Mouse (Mus musculus) liver, adult 2 months (tissue): Measurements from ENCODE around the gene Camk2d.

Experiments
- CTCF ChIP-seq: fragments of 200-500 bp; IDR thresholded peaks from 2 replicates; pipeline ENCODE4 v1.5.1; 2011; ENCODE audit warnings: low read depth, low read length, control low read depth
- POLR2A ChIP-seq: fragments of 200-500 bp; IDR thresholded peaks from 2 replicates; pipeline ENCODE4 v1.6.1; 2011; ENCODE audit warnings: low read length, control low read depth; ENCODE audit not compliant: insufficient read depth; ENCODE audit errors: extremely low read depth

DNA sequence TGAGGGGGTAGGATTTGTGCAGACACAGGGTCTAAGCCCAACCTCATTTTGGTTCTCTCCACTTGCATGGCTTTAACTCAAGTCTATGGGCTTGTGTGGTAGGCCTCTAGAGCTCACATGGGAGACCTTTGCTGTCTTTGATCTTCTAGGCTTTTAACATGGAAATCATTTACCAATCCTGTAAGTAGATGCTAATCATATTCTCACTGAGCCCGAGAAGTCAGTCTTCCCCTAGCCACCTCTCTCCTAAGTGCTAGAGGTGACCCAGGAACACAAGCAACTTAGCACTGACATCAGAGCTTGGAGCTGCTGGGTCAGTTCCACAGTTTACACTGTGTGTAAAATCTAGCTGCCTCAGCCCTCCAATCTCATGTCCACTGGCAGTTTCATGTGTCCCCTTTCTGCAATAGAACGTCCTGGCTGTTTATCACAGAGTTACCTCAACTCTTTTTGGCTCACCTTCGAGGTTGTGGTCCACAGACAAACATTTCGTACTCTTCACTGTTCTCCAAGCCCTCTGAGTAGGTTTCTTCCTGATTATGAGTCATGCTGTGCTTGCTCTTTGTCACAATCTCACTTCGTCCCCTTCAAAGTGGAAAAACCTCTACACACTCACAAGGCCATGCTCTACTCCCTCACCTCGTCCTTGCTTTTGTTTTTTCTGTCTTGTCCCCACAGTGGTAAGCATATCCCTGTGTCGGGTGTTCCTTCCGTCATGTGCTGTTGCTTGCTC is 63.9 kb downstream of the Camk2d start:
- TF ChIP-seq CTCF (no peak), POLR2A (no peak)
